Mouse (Mus musculus) effector memory CD4-positive, alpha-beta T cell, adult 5 months (primary cell): ENCODE data around the gene Gdf5. TPM values are rescaled to one million over a fixed set of nuclear protein-coding genes. Genes with fewer than 3 reads are reported as not detected.

Source experiments
- polyA plus RNA-seq: library from polyadenylated mRNA; unstranded; fragments of 100-300 nt; shearing (Covaris generic); gene quantifications from one replicate; pipeline ENCODE4 v1.2.1, GENCODE M21; 2017

Gene Gdf5
- not detected for polyA plus RNA-seq

GRCm38 (mm10) chr2:155945124-155945523 is at the start of gene Gdf5:
Gdf5 (minus strand) TSS chr2:155945367.

GRCm38 (mm10) chr2:155956134-155957059 is 11.2 kb upstream of the Gdf5 start, which contains the start of gene Cep250:
Cep250 (plus strand) TSS chr2:155956458.

GRCm38 (mm10) chr2:155940681-155941080 is 4.5 kb downstream of the Gdf5 start, which contains the start of gene Gm15557:
Gm15557 (plus strand) TSS chr2:155940728.

GRCm38 (mm10) chr2:155929531-155930442 is 15.4 kb downstream of the Gdf5 start, which contains the start of gene Uqcc1:
Uqcc1 (minus strand) TSS chr2:155930310.

Other genes starting within 250 kb of the Gdf5 start
- gene Edem2, start 215.9 kb downstream of the Gdf5 start, polyA plus RNA-seq = 46.7 TPM
- gene Gm17581, start 209.5 kb downstream of the Gdf5 start, polyA plus RNA-seq = not detected
- gene Procr, start 194.2 kb downstream of the Gdf5 start, polyA plus RNA-seq = not detected
- 0.12 TPM for gene Mmp24, start 170.0 kb downstream of the Gdf5 start, polyA plus RNA-seq
- 40.6 TPM for gene BC029722, start 125.9 kb downstream of the Gdf5 start, polyA plus RNA-seq
- gene Eif6, start 118.4 kb downstream of the Gdf5 start, polyA plus RNA-seq = 159 TPM
- not detected for gene Fam83c, start 110.5 kb downstream of the Gdf5 start, polyA plus RNA-seq
- 31.1 TPM for gene Uqcc1, start 15.1 kb downstream of the Gdf5 start, polyA plus RNA-seq
- not detected for gene Gm15557, start 4.6 kb downstream of the Gdf5 start, polyA plus RNA-seq
- gene Cep250, start 11.1 kb upstream of the Gdf5 start, polyA plus RNA-seq = 21.9 TPM
- 1.2 TPM for gene 6430550D23Rik, start 62.6 kb upstream of the Gdf5 start, polyA plus RNA-seq
- 105 TPM for gene Ergic3, start 62.7 kb upstream of the Gdf5 start, polyA plus RNA-seq
- not detected for gene Fer1l4, start 107.6 kb upstream of the Gdf5 start, polyA plus RNA-seq
- gene Spag4, start 119.8 kb upstream of the Gdf5 start, polyA plus RNA-seq = 4.3 TPM
- gene Cpne1, start 166.6 kb upstream of the Gdf5 start, polyA plus RNA-seq = 60.0 TPM
- 52.0 TPM for gene Rbm12, start 166.6 kb upstream of the Gdf5 start, polyA plus RNA-seq
- gene Gm28036, start 181.7 kb upstream of the Gdf5 start, polyA plus RNA-seq = 29.0 TPM
- 128 TPM for gene Romo1, start 198.7 kb upstream of the Gdf5 start, polyA plus RNA-seq
- gene Nfs1, start 198.8 kb upstream of the Gdf5 start, polyA plus RNA-seq = 33.4 TPM
- gene Rbm39, start 234.9 kb upstream of the Gdf5 start, polyA plus RNA-seq = 1,812 TPM